Mouse (Mus musculus) small intestine, adult 2 months (tissue): ENCODE measurements around the gene Atg10.

ENCODE experiments used
- CTCF ChIP-seq: fragments of 200-500 bp; IDR thresholded peaks from 2 replicates; pipeline ENCODE4 v1.5.1; 2012; ENCODE audit warnings: low read depth, mild to moderate bottlenecking, control low read depth, inconsistent platforms, low read length, moderate library complexity, mixed read lengths; ENCODE audit not compliant: insufficient replicate concordance, insufficient read length; ENCODE audit errors: extremely low read depth
- POLR2A ChIP-seq: fragments of 200-500 bp; IDR thresholded peaks from 2 replicates; pipeline ENCODE4 v1.6.1; 2012; ENCODE audit warnings: low read depth, mild to moderate bottlenecking, control low read depth, inconsistent platforms, low read length, moderate library complexity

DNA sequence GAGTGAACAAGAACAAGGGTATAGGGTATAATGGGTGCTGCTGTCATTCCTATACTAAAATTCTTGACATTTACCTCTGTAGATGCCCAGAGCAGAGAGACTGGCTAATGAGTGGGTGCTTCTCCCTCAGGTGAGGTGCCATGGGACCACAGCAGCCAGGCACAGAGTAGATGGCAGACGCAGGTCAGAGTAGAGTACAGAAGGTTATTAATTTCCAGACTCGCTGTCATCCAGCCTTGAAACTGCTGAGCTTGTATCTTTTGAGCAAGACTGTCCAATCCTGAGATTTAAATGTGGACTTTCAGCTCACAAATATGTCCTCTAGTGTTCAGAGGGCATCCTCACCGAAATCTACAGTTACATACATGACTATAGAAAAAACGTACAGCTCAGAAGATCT lies 128.9 kb downstream of the Atg10 start:
- TF ChIP-seq POLR2A (no peak), CTCF (no peak)
